Mouse (Mus musculus) adrenal gland, postnatal 36 days (tissue): ENCODE data around the gene Sfxn5. TPM values are rescaled to one million over a fixed set of nuclear protein-coding genes. Genes with fewer than 3 reads are reported as not detected.

Experiments
- DNase-seq, 2 experiments: peaks; one replicate each; pipeline ENCODE4 v3.0.0; 2021; ENCODE audit warnings: mixed read lengths in 1 of 2
- total RNA-seq, 2 experiments: library from RNA; stranded (reverse); gene quantifications; 2 replicates each; pipeline ENCODE4 v1.2.3; 2021

Gene Sfxn5
- total RNA-seq, 2 experiments from 2014 or later: 19.9 to 20.5 TPM

GRCm38 (mm10) chr6:85290869-85291824 lies 42.1 kb downstream of the Sfxn5 start:
- DNase-seq: peak in 1 of 2 experiments; percentile 13

DNA sequence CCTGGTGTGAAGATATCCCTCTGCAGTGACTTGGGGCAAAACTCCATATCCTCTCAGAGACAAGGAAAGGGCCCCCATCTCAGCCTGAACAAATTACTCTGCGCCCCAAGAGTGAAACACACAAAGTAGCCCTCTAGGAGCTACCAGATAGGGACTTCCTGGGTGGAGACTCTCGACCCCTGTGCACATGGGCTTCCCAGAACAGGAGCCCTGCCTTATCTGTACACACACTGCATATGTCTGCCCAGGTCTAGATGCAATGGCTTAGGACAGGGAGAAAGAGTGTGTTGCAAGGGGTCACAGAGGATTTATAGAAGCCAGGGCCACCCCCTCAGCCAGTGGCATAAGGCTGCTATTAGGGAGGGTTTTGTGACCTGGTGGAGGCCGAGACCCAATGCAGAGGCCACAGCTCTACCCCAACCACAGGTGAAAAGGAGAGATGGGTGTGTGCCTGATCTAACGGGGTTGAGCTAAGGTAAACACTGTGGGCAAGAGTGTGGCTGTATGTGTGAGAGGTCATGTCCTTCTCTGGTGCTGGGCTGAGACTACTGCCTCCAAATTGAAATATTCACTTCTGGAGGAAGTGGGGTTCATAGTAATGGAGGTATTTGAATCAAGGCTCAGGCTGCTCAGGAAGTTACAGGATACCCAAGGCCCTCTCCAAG lies 44.9 kb downstream of the Sfxn5 start:
- no peak for DNase-seq

- no peak for DNase-seq
Observed at GRCm38 (mm10) chr6:85286283-85287047, 46.8 kb downstream of the Sfxn5 start.

DNA sequence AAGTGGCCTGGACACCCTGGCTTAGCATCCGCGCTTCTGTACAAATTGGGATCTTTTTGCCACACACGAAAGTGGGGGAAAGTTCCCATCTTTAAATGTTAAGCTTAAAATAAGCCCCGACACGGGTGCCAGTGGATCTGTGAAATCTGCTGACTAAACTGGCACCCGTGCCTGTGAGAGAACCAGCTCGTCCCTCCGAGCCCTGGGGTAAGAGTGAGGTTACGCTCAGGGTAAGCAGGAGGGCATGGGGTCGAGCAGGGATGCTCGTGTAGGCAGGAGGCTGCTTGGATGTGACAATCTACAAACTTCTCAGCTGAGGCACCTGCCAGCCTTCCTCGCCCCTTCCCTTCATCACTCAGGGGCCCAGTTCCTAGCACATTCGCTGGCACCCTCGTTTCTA lies 52.4 kb downstream of the Sfxn5 start:
- DNase-seq: no peak

DNA sequence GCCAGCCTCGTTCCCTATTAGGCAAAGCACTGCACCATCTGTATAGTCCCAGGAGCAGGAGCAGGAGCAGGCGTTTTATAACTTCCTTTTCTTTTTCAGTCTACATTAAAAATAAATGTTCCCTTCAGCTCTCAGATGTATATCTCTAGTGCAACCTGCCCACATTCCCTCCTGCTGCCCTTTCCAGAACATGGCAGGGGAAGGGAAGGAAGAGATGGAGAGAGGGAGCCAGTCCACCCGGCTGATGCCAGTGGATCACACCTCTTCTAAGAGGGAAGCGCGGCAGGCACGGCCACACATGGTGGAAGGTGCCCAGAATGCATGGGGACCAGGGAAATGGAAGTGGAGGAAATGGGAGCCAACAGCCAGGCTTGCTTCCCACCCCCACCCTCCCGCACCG lies 56.7 kb downstream of the Sfxn5 start:
- no peak for DNase-seq

DNA sequence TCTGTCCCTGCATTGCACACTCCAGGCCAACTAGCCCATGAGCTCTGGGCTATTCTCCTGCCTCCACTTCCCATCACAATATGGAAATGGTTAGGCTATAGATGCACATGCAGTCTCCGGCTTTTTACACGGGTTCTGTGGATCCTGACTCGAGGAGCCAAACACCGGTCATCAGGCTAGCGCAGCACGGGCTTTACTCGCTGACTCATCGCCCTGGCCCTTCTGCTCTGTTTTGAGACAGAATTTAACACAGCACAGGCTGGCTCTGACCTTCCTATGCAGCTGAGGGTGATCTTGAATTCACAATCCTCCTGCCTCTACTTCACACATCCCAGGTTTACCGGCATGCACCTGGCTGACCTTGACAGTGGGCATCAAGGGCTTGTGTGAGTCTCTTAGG lies 60.8 kb downstream of the Sfxn5 start:
- peak; percentile 66 to 69 for DNase-seq

DNA sequence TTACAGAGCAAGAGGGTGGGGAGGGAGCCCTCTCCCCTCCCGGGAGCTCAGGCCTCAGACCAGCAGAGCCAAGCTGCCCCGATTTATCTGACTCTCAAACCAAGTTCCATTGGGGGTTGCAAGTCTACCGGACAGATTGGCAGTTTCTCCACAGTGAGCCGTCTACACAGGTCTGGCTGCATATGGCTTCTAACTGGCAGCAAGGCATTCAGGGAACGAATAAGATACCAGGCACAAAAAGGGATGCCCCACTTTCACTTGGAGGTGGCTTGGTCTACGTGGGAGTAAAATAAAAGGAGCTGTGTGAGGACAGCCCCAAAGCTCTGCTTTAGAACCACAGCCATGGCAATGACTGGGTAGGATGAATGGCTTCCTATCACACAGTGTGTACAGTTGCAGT lies 67.2 kb downstream of the Sfxn5 start:
- DNase-seq: no peak

DNA sequence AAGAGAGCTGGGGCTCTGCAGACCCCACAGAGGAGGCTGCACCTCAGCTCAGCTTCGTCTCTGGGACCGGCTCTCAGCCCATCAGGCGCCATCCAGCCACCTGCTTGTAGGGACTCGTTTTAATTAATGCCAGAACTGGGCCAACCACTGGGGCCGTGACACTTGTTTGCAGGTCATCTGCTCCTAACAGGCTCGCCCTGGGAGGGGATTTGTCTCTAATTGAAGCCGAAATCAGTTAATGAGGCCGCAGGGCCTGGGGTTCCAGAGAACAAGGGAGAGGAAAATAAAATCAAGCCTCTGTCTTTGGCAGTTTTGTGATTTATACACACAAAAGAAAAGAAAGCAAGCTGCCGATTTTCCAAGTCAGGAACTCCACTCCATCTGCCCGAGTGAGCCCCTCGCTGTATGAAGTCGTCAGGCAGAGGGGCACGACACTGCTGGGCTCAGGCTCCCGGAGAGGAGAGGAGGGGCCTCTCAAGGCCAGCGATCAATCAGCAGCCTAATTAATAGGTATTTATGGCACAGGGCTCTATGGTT lies 68.2 kb downstream of the Sfxn5 start:
- no peak for DNase-seq

GRCm38 (mm10) chr6:85262865-85263515 lies 70.2 kb downstream of the Sfxn5 start:
- DNase-seq: peak; percentile 43 to 68

GRCm38 (mm10) chr6:85259094-85259630 lies 74.1 kb downstream of the Sfxn5 start:
- DNase-seq: no peak

DNA sequence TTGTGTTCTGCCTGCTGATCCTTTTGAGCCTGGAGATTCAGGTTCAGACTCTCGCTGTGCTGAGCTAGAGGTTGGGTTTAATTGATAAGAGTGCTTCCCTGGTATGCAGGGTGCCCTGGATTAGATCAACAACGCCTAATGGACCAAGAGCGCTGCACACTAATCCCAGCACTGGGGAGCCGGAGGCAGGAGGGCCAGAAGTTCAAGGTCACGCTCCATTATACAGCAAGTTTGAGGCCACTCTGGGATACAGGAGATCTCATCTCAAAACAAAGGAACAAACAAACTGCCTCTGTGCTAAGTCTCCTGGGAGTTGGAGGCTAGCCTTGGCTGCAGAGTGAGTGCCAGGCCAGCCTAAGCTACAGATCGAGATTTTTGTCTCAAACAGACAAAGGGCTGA lies 77.6 kb downstream of the Sfxn5 start:
- DNase-seq: no peak

DNA sequence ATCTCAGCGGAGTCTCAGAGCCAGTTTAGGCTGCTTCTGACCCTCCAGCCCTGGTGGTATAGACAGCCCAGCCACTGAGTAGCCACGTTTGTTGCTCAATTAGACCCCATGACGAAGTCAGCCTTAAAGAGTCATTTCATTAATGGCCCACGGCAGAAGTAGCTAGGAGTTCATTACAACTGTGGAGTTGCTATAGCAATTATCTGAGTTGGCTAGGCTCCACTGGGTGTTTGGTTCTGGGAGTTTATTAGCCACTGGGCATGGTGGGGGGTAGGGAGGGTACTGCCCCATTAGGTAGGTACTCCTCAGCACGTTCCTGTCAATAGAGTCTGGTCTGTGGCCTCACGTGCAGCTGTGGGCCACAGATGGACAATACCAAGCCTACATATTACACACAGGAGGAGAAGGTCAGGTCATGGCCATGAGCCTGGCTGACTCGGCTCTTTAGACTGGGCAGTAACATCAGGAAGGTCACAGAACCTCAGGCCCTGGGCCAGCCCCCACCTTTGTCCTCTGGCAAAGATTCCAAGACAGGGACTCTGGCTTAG lies 79.2 kb downstream of the Sfxn5 start:
- DNase-seq: peak; percentile 72 to 81

DNA sequence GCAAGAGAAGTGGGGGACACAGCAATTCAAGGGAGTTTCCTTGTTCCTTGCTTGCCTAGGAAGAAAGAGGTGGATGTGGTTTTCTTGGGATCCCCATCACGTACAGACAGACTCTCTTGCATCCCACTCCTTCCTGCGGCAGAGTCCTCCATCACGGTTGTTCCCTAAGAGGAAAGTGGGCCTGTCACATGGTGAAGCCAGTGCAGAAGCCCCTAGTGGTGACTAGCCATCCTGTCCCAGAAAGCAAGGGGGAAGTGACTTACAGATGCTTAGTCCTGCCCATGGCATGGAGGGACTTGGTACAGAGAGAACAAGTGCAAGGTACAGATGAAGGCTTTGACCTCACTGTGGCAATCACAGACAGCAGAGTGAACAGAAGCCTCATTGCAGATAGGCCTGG lies 79.9 kb downstream of the Sfxn5 start:
- DNase-seq: no peak

- DNase-seq: no peak
Observed at GRCm38 (mm10) chr6:85252251-85253058, 80.8 kb downstream of the Sfxn5 start.

- DNase-seq: peak; percentile 63 to 71
Observed at GRCm38 (mm10) chr6:85250811-85251241, 82.4 kb downstream of the Sfxn5 start.

DNA sequence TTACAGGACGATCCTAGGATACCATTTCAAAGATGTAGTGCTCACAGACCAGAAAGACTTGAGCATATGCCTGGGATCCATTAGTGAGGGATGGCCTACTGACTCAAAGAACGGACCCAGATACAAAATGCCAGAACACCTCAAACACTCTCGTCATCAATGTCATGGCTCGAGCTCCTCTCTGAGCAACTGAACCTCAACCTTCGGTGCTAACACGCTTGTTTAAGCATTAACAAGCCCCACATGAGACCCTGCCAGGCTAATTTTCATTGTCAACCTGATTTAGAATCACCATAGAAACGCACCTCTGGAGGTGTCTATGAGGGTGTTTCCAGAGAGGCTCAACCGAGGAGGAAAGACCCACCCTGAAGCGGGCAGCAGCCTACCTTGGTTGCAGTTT lies 83.4 kb downstream of the Sfxn5 start:
- DNase-seq: no peak

DNA sequence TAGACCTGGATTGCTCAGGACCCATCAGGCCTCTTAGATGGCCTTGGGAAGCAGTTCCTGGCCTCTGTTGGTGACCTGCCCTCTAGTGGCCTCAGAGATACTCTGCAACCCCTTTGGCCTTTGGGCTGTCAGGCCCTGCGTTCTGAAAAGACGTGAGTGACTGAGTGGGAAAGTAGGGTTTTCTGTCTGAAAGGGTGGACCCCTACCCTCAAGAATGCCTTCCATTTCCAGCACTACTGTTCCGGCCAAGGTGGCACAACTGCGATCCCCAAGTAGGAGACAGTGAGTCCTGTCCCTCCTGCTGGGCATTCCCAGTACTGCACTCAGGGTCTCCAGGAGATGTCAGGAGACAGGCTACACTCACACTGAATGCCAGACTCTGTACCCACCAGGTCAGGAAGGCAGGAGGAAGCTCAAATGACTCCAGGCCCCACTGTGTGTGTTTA lies 94.2 kb downstream of the Sfxn5 start:
- DNase-seq: peak; percentile 80 to 83

- no peak for DNase-seq
Observed at GRCm38 (mm10) chr6:85237595-85238337, 95.5 kb downstream of the Sfxn5 start.

- DNase-seq: peak; percentile 45 to 54
Observed at GRCm38 (mm10) chr6:85237001-85237400, 96.2 kb downstream of the Sfxn5 start.
